Mouse (Mus musculus) thymus, postnatal 10 days (tissue): Measurements from ENCODE around the gene Atp5b.
"Not testable (repeated sequence)": the region's sequence is repeated elsewhere in the genome, so short reads cannot be mapped to it uniquely, and the experiment has no call there.

Experiments used
- DNase-seq, 2 experiments: peaks; one replicate each; pipeline ENCODE4 v3.0.0; 2021; ENCODE audit warnings: low spot score in 2 of 2

Atp5b gene

DNA sequence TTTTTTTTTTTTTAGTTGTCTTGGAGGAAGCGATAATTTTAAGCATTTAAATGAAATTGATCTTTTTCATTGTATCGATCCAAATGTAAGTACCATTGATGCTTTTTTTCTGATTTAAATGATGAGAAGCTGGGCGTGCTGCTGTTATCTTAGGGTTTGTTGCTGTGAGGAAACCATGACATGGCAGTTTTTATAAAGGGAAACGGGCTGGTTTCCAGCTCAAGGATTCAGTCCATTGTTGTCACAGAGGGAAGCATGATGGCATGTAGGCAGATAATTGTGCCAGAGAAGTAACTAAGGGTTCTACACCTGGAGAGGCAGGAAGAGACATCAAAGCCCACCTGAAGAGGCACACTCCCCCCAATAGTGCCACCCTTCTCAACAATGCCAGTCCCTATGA, 13.9 kb upstream of the Atp5b start:
- no peak for DNase-seq

GRCm38 (mm10) chr10:128070432-128070831, 12.6 kb upstream of the Atp5b start:
- not testable (repeated sequence) for DNase-seq

- not testable (repeated sequence) for DNase-seq
Observed at GRCm38 (mm10) chr10:128078269-128078668, 4.8 kb upstream of the Atp5b start.

DNA sequence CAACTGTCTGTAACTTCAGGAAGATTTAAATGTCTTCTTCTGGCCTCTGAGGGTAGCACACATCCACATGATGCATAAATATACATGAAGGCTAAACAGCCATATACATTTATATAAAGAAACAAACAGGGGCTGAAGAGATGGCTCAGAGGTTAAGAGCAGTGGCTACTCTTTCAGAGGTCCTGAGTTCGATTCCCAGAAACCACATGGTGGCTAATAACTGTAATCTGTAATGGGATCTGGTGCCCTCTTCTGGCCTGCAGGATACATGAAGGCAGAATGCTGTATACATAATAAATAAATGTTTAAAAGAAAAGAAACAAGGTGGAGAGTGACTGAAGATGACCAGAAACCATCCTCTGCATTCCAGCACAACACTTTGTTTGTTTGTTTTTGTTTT, 2.6 kb upstream of the Atp5b start:
- no peak for DNase-seq

- no peak for DNase-seq
Observed at GRCm38 (mm10) chr10:128081807-128082476, 1.1 kb upstream of the Atp5b start.

DNA sequence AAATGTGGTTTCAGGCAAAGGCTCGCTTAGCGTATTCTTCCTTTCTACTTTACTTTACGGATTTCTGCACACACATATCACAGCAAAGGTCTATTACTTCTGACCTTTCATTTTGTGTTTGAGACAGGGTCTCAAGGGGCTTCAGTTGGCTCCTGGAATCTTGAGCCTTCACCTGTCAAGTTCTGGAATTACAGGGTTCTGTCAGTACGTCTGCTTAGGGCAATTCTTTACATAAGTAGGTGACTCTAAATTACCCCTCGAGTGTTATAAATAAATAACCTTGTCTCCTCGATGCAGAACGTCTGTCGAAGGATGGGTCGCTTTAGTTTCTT, 630 bp upstream of the Atp5b start:
- DNase-seq = no peak

- DNase-seq = peak in 1 of 2 experiments; percentile 23
Observed at GRCm38 (mm10) chr10:128083688-128084087, 615 bp downstream of the Atp5b start.

GRCm38 (mm10) chr10:128084160-128084559, 1.1 kb downstream of the Atp5b start:
- no peak for DNase-seq

- DNase-seq = peak in 1 of 2 experiments; percentile 56
Observed at GRCm38 (mm10) chr10:128086391-128086790, 3.3 kb downstream of the Atp5b start.

GRCm38 (mm10) chr10:128087216-128087615, 4.1 kb downstream of the Atp5b start:
- DNase-seq = not testable (repeated sequence)

- no peak for DNase-seq
Observed at GRCm38 (mm10) chr10:128088181-128088580, 5.1 kb downstream of the Atp5b start.

GRCm38 (mm10) chr10:128089842-128090241, 6.8 kb downstream of the Atp5b start:
- DNase-seq = no peak

DNA sequence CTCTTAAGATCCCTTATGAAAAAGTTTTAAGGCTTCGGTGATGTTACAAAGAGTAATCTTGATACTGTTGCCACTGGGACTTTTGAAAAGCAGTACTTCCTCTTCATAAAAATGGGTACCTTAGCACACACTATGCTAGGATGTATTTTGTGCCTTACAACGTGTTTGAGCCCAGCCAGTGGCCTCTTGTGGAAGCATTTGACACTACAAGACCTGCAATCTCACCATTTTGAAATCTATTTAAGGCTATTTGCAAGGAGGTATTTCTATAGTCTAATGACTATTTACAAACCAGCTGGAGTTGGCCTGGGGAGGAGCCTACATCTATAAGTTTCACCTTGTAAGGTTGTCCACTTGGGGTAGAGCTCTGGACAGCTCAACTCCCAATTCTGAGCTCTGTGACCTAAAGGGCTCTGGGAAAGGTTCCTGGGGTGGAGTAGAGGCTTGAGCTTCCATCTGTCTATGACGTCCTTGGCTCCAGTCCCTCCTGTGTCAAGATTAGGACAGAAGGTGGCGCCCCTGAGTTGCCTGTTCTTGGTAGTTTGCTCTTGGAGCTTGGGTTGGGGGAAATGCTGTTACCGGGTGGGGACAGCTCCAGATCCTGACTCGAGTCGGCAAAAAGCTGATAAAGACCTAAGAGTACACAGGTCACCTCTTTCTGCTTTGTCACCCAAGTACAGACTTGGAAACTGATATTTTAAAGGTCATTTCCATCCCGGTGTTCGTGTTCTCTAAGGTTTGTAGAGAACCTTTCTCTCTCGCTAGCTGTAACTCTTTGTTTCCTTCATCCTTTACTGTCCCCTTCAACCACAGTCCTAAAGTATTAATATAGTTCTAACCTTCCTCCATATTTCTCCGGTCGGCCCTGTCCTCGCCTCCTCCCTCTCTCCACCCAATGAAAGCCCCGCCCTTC, 7.8 kb downstream of the Atp5b start:
- DNase-seq = peak; percentile 88 to 94

- peak; percentile 84 for DNase-seq
Observed at GRCm38 (mm10) chr10:128091564-128092505, 8.8 kb downstream of the Atp5b start, which contains the start of gene Baz2a. Baz2a (plus strand) TSS chr10:128091577.

- DNase-seq = peak; percentile 72 to 76
Observed at GRCm38 (mm10) chr10:128092506-128093495, 9.7 kb downstream of the Atp5b start.

DNA sequence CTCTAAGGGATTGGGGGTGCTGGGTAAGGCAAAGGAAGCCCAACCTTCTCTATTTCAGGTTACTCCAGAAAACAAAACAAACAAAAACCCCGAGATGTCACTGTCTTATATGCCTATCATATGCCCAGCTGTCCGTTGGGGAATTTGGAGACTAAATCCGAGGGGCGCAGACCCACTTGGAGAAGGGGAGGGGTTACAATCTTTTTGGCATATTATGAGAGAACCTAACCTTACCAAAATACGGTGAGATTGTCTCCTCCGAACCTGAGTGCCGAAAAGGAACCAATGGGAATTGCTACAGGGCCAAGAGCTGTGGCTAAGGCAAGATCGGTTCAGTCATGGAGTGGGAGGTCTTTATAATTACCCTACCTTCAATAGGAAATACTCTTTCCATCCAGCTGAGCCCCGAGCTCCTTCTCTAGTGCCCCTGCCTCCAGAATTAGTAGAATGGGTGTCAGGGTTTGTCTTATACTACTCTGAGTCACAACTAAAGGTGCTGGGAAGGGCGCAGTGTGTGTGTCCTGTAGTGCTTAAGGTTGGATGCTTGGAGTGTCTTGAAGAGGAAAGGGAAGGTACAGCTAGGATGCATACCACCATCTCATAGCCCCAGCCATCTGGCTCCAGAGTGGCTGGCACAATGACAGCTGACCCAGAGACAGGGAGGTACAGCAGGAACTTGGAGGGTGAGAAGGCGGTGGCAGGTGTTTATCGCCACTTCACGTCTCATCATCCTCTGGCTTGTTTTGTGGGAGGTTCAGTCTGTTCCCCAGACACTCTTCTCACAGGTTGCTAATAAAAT, 10.6 kb downstream of the Atp5b start:
- DNase-seq = peak; percentile 23 to 26

DNA sequence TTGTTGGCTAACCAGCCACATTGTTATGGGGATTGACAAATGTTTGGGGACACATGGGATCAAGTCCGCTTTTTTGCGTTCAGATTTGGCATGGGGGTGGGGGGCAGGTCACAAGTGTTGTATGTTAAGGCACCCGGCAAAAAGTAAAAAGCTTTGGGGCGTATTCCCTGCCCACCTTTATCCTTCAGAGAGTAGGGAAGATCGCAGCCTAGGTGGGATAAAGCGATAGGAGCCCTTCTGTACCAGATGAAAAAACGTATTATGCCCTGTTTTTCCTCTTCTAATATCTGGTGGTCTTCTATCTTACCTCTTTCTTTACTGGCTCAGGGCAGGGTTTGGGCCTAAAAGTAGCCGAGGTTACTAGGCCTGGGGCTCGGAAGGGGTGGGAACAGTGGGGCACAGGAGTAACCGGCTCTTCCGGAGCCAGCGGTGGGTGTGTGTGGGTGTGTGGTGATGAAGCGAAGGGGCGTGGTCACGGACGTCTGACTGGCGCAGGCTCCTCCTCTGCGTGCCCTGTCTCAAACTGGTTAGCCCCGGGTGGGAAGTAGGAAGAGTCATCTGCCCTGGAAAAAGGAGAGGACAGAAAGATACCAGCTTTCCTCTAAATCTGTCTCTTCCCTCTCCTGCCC, 11.4 kb downstream of the Atp5b start:
- peak; percentile 92 to 93 for DNase-seq

- DNase-seq = no peak
Observed at GRCm38 (mm10) chr10:128095003-128095636, 12.0 kb downstream of the Atp5b start.

GRCm38 (mm10) chr10:128096313-128096692, 13.2 kb downstream of the Atp5b start:
- DNase-seq = no peak
